Mouse (Mus musculus) kidney, adult 2 months (tissue): ENCODE measurements around the gene Rora. TPM values are rescaled to one million over a fixed set of nuclear protein-coding genes. Genes with fewer than 3 reads are reported as not detected.

ENCODE experiments used
- DNase-seq: peaks from one replicate; pipeline ENCODE4 v3.0.0; 2021
- H3K27ac ChIP-seq: fragments of 200-500 bp; 2 replicates; pipeline ENCODE4 v1.5.1; 2012; ENCODE audit warnings: low read depth, low read length, control low read depth, inconsistent platforms; ENCODE audit not compliant: insufficient read depth
- H3K27me3 ChIP-seq: fragments of 200-500 bp; replicated peaks from 2 replicates; pipeline ENCODE4 v1.6.1; 2012; ENCODE audit warnings: mild to moderate bottlenecking, moderate library complexity, low read length, inconsistent platforms; ENCODE audit not compliant: control insufficient read depth, insufficient read depth
- H3K36me3 ChIP-seq: fragments of 200-500 bp; 2 replicates; pipeline ENCODE4 v1.6.1; 2012; ENCODE audit warnings: mild to moderate bottlenecking, moderate library complexity, low read length, inconsistent platforms; ENCODE audit not compliant: control insufficient read depth, insufficient read depth
- H3K4me1 ChIP-seq: fragments of 200-500 bp; 2 replicates; pipeline ENCODE4 v1.6.1; 2011; ENCODE audit warnings: low read length; ENCODE audit not compliant: control insufficient read depth, insufficient read depth
- H3K4me3 ChIP-seq: fragments of 200-500 bp; 2 replicates; pipeline ENCODE4 v1.5.1; 2011; ENCODE audit warnings: mild to moderate bottlenecking, low read depth, low read length, control low read depth; ENCODE audit not compliant: insufficient read depth
- CTCF ChIP-seq: fragments of 200-500 bp; conservative IDR thresholded peaks from 2 replicates; pipeline ENCODE4 v1.5.1; 2011; ENCODE audit warnings: low read depth, mild to moderate bottlenecking, control low read depth, low read length, moderate library complexity, mixed read lengths; ENCODE audit not compliant: insufficient read depth, insufficient read length
- POLR2A ChIP-seq: fragments of 200-500 bp; IDR thresholded peaks from one replicate; pipeline ENCODE4 v1.6.1; 2011; ENCODE audit warnings: low read depth, low read length, control low read depth
- WGBS: fragments of 180-500 bp; shearing (Covaris S2); methylation state at CpG from one replicate; pipeline ENCODE4 v1.1.7; 2018; 5-methylcytosine and 5-hydroxymethylcytosine counted together
- polyA plus RNA-seq: library from polyadenylated mRNA; depleted of rRNA; stranded (reverse); fragments of >200 nt; gene quantifications from 2 replicates; pipeline ENCODE4 v1.2.3, GENCODE M21; 2012

Gene Rora
- polyA plus RNA-seq, 1 experiment = 15.5 TPM

- TF ChIP-seq POLR2A (no peak), CTCF (no peak)
- no peak overlapping the region for H3K4me3 ChIP-seq
- no peaks in the 10 kb centered on the region for H3K36me3 ChIP-seq
- no peak overlapping the region for H3K27ac ChIP-seq
- DNase-seq = no peak
- H3K4me1 ChIP-seq = no peaks in the 10 kb centered on the region
- H3K27me3 ChIP-seq = no peaks in the 10 kb centered on the region
- WGBS = 59% methylated on average over 8 of the region's 8 CpGs
These were observed 128.4 kb downstream of the Rora start for GRCm38 (mm10) chr9:68782011-68782410.

DNA sequence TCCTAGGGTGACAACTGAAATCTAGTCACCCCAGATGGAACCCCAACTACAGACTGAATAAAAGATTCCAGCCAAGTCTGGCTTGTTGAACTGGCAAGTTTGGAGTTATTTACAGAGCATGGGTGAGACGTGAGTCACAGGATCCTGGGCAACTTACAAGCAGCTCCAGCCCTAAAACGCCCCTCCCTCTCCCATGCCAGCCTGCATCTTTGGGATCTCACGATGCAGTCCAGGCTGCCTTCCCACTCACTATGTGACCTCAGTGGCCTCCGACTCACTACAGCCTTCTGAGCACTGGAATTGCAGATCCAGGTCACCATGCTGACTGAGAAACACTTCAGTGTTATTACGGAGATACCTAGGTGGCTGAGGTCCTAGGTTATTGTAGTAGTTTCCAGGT lies 129.0 kb downstream of the Rora start:
- H3K27ac ChIP-seq = no peak overlapping the region
- H3K4me1 ChIP-seq = no peaks in the 10 kb centered on the region
- 79% methylated on average over 5 of the region's 5 CpGs for WGBS
- no peak for DNase-seq
- H3K27me3 ChIP-seq = no peaks in the 10 kb centered on the region
- TF ChIP-seq CTCF = no peak
- TF ChIP-seq POLR2A = no peak
- H3K4me3 ChIP-seq = no peak overlapping the region
- H3K36me3 ChIP-seq = no peaks in the 10 kb centered on the region

- Histone ChIP-seq H3K4me1 (no peaks in the 10 kb centered on the region), H3K27ac (no peak overlapping the region), H3K27me3 (no peaks in the 10 kb centered on the region), H3K4me3 (no peak overlapping the region), H3K36me3 (no peaks in the 10 kb centered on the region)
- TF ChIP-seq POLR2A = no peak
- no peak for TF ChIP-seq CTCF
- 47% methylated on average over 5 of the region's 5 CpGs for WGBS
- DNase-seq = no peak
These were observed 129.7 kb downstream of the Rora start for GRCm38 (mm10) chr9:68783246-68783645.

GRCm38 (mm10) chr9:68786614-68787293 lies 133.2 kb downstream of the Rora start:
- DNase-seq = no peak
- no peak overlapping the region for H3K27ac ChIP-seq
- 83% methylated on average over 8 of the region's 8 CpGs for WGBS

GRCm38 (mm10) chr9:68787665-68788064 lies 134.1 kb downstream of the Rora start:
- Histone ChIP-seq H3K27ac (no peak overlapping the region), H3K36me3 (no peaks in the 10 kb centered on the region), H3K4me3 (no peak overlapping the region), H3K27me3 (no peaks in the 10 kb centered on the region), H3K4me1 (no peaks in the 10 kb centered on the region)
- 70% methylated on average over 2 of the region's 2 CpGs for WGBS
- DNase-seq = no peak
- TF ChIP-seq POLR2A (no peak), CTCF (no peak)

More at GRCm38 (mm10) chr9:68786614-68787293, 133.2 kb downstream of the Rora start:
- TF ChIP-seq POLR2A (no peak), CTCF (no peak)
- no peaks in the 10 kb centered on the region for H3K27me3 ChIP-seq
- H3K4me3 ChIP-seq = no peak overlapping the region
- H3K36me3 ChIP-seq = no peaks in the 10 kb centered on the region
- no peaks in the 10 kb centered on the region for H3K4me1 ChIP-seq

DNA sequence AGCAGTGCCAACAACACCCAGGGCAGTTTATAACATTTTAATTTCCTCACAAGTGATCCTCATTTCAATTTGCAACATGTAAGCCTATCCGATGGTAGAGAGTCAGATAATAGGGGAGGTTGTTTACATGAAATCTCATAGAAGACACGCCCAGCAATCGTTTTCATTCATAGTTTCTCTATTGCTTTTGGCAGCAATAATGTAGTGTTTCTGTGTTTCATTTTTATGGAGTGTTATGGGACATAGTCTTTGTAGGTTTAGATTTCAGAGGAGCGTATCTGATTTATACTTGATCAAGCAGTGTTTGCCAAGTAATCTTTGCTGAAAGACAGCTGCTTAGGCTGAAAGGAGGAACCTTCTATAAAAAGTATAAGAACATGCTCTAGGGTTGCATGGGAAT lies 137.3 kb downstream of the Rora start:
- DNase-seq = no peak
- no peak overlapping the region for H3K4me3 ChIP-seq
- H3K27ac ChIP-seq = no peak overlapping the region
- H3K4me1 ChIP-seq = no peaks in the 10 kb centered on the region
- no peaks in the 10 kb centered on the region for H3K27me3 ChIP-seq
- WGBS = 61% methylated on average over 4 of the region's 4 CpGs
- TF ChIP-seq POLR2A = no peak
- no peak for TF ChIP-seq CTCF
- H3K36me3 ChIP-seq = no peaks in the 10 kb centered on the region

- H3K27ac ChIP-seq = no peak overlapping the region
- DNase-seq = no peak
- no peaks in the 10 kb centered on the region for H3K4me1 ChIP-seq
- no peak overlapping the region for H3K4me3 ChIP-seq
- no peak for TF ChIP-seq POLR2A
- TF ChIP-seq CTCF = no peak
- H3K27me3 ChIP-seq = no peaks in the 10 kb centered on the region
- H3K36me3 ChIP-seq = no peaks in the 10 kb centered on the region
- 76% methylated on average over 16 of the region's 16 CpGs for WGBS
These were observed 138.5 kb downstream of the Rora start for GRCm38 (mm10) chr9:68791982-68792540.

GRCm38 (mm10) chr9:68795314-68795713 lies 141.7 kb downstream of the Rora start:
- Histone ChIP-seq H3K27ac (no peak overlapping the region), H3K4me3 (no peak overlapping the region), H3K27me3 (no peaks in the 10 kb centered on the region), H3K4me1 (no peaks in the 10 kb centered on the region), H3K36me3 (no peaks in the 10 kb centered on the region)
- WGBS = 68% methylated on average over 13 of the region's 13 CpGs
- DNase-seq = no peak
- TF ChIP-seq POLR2A (no peak), CTCF (no peak)
